Mouse (Mus musculus): ENCODE measurements around the gene Ing2. TPM values are rescaled to one million over a fixed set of nuclear protein-coding genes. Genes with fewer than 3 reads are reported as not detected.
A peak's percentile ranks its signal among the peaks of the same experiment; 100 is the strongest.

Ing2 gene
- polyA plus RNA-seq (2012; ENCODE audit: insufficient read depth, low replicate concordance): 5.4 and 5.7 TPM in 2 replicates

- H3K4me3 ChIP-seq (replicated peaks): peak within 1 kb of the TSS; percentile 100
- H3K9me3 ChIP-seq: no peaks in the 10 kb centered on the region
- H3K36me3 ChIP-seq (replicated peaks; ENCODE audit: low read length): peaks cover 21% of the 10 kb centered on the region
- no peak for TF ChIP-seq GATA1 (IDR thresholded peaks at IDR 0.05; ENCODE audit: borderline replicate concordance, low read length)
- peaks cover 44% of the 10 kb centered on the region for H3K4me1 ChIP-seq
- H3K27me3 ChIP-seq (replicated peaks): no peaks in the 10 kb centered on the region
Measured at GRCm38 (mm10) chr8:47674777-47675710, at the start of gene Ing2. Gene Ing2, minus strand, starts transcription at chr8:47675556.

GRCm38 (mm10) chr8:47721609-47722008, 46.3 kb upstream of the Ing2 start:
- H3K4me1 ChIP-seq: peaks cover 23% of the 10 kb centered on the region
- peaks cover 7% of the 10 kb centered on the region; the same call in 1 of the 2 replicates for H3K9me3 ChIP-seq
- TF ChIP-seq FLI1 (IDR thresholded peaks at IDR 0.05; ENCODE audit: low read length) (no peak), GATA1 (IDR thresholded peaks at IDR 0.05; ENCODE audit: borderline replicate concordance, low read length) (no peak)
- H3K36me3 ChIP-seq (replicated peaks; ENCODE audit: low read length): no peaks in the 10 kb centered on the region
- no peak overlapping the region for H3K4me3 ChIP-seq (replicated peaks)
- H3K27me3 ChIP-seq (replicated peaks): peaks cover 2% of the 10 kb centered on the region

- peaks cover 40% of the 10 kb centered on the region for H3K4me1 ChIP-seq
- no peaks in the 10 kb centered on the region for H3K36me3 ChIP-seq (replicated peaks; ENCODE audit: low read length)
- H3K4me3 ChIP-seq (replicated peaks): no peak overlapping the region
- no peaks in the 10 kb centered on the region for H3K9me3 ChIP-seq
- TF ChIP-seq GATA1 (IDR thresholded peaks at IDR 0.05; ENCODE audit: borderline replicate concordance, low read length): no peak
- no peak for TF ChIP-seq FLI1 (IDR thresholded peaks at IDR 0.05; ENCODE audit: low read length)
- H3K27me3 ChIP-seq (replicated peaks): no peaks in the 10 kb centered on the region
Measured at GRCm38 (mm10) chr8:47718641-47719040, 43.3 kb upstream of the Ing2 start.

GRCm38 (mm10) chr8:47713761-47714745, 38.7 kb upstream of the Ing2 start, which contains the start of gene Cdkn2aip:
Gene Cdkn2aip, minus strand, starts transcription at chr8:47713932.
- no peaks in the 10 kb centered on the region for H3K27me3 ChIP-seq (replicated peaks)
- peaks cover 52% of the 10 kb centered on the region for H3K4me1 ChIP-seq
- peak within 1 kb of the TSS; percentile 99 for H3K4me3 ChIP-seq (replicated peaks)
- H3K36me3 ChIP-seq (replicated peaks; ENCODE audit: low read length): peaks cover 29% of the 10 kb centered on the region
- TF ChIP-seq GATA1 (IDR thresholded peaks at IDR 0.05; ENCODE audit: borderline replicate concordance, low read length) (no peak), FLI1 (IDR thresholded peaks at IDR 0.05; ENCODE audit: low read length) (peak; percentile 19; the same call in 1 of the 2 replicates)
- H3K9me3 ChIP-seq: no peaks in the 10 kb centered on the region

- Histone ChIP-seq H3K9me3 (no peaks in the 10 kb centered on the region), H3K36me3 (replicated peaks; ENCODE audit: low read length) (peaks cover 37% of the 10 kb centered on the region), H3K27me3 (replicated peaks) (no peaks in the 10 kb centered on the region), H3K4me3 (replicated peaks) (peak overlapping the region; percentile 99), H3K4me1 (peaks cover 48% of the 10 kb centered on the region)
- TF ChIP-seq GATA1 (IDR thresholded peaks at IDR 0.05; ENCODE audit: borderline replicate concordance, low read length) (no peak), FLI1 (IDR thresholded peaks at IDR 0.05; ENCODE audit: low read length) (no peak)
Measured at GRCm38 (mm10) chr8:47713171-47713663, 37.9 kb upstream of the Ing2 start.

GRCm38 (mm10) chr8:47708106-47708505, 32.8 kb upstream of the Ing2 start:
- H3K36me3 ChIP-seq (replicated peaks; ENCODE audit: low read length): peaks cover 60% of the 10 kb centered on the region
- no peaks in the 10 kb centered on the region for H3K27me3 ChIP-seq (replicated peaks)
- peaks cover 35% of the 10 kb centered on the region for H3K4me1 ChIP-seq
- H3K4me3 ChIP-seq (replicated peaks): no peak overlapping the region
- H3K9me3 ChIP-seq: no peaks in the 10 kb centered on the region
- TF ChIP-seq GATA1 (IDR thresholded peaks at IDR 0.05; ENCODE audit: borderline replicate concordance, low read length) (no peak), FLI1 (IDR thresholded peaks at IDR 0.05; ENCODE audit: low read length) (no peak)

GRCm38 (mm10) chr8:47706746-47707145, 31.4 kb upstream of the Ing2 start:
- no peak for TF ChIP-seq FLI1 (IDR thresholded peaks at IDR 0.05; ENCODE audit: low read length)
- no peak for TF ChIP-seq GATA1 (IDR thresholded peaks at IDR 0.05; ENCODE audit: borderline replicate concordance, low read length)
- Histone ChIP-seq H3K36me3 (replicated peaks; ENCODE audit: low read length) (peaks cover 54% of the 10 kb centered on the region), H3K9me3 (no peaks in the 10 kb centered on the region), H3K4me3 (replicated peaks) (no peak overlapping the region), H3K4me1 (peaks cover 32% of the 10 kb centered on the region), H3K27me3 (replicated peaks) (no peaks in the 10 kb centered on the region)

GRCm38 (mm10) chr8:47702333-47702732, 27.0 kb upstream of the Ing2 start:
- Histone ChIP-seq H3K27me3 (replicated peaks) (no peaks in the 10 kb centered on the region), H3K4me3 (replicated peaks) (no peak overlapping the region), H3K9me3 (peaks cover 16% of the 10 kb centered on the region), H3K4me1 (peaks cover 15% of the 10 kb centered on the region), H3K36me3 (replicated peaks; ENCODE audit: low read length) (peaks cover 16% of the 10 kb centered on the region)
- TF ChIP-seq FLI1 (IDR thresholded peaks at IDR 0.05; ENCODE audit: low read length) (no peak), GATA1 (IDR thresholded peaks at IDR 0.05; ENCODE audit: borderline replicate concordance, low read length) (no peak)

- H3K27me3 ChIP-seq (replicated peaks): no peaks in the 10 kb centered on the region
- peaks cover 26% of the 10 kb centered on the region for H3K9me3 ChIP-seq
- H3K36me3 ChIP-seq (replicated peaks; ENCODE audit: low read length): no peaks in the 10 kb centered on the region
- no peak for TF ChIP-seq GATA1 (IDR thresholded peaks at IDR 0.05; ENCODE audit: borderline replicate concordance, low read length)
- no peak for TF ChIP-seq FLI1 (IDR thresholded peaks at IDR 0.05; ENCODE audit: low read length)
- no peak overlapping the region for H3K4me3 ChIP-seq (replicated peaks)
- H3K4me1 ChIP-seq: peaks cover 14% of the 10 kb centered on the region
Measured at GRCm38 (mm10) chr8:47697696-47698095, 22.3 kb upstream of the Ing2 start.

Data from megakaryocyte, embryonic 14.5 days (primary cell).